Mouse (Mus musculus): ENCODE data around the gene Olfr203. TPM values are rescaled to one million over a fixed set of nuclear protein-coding genes. Genes with fewer than 3 reads are reported as not detected.

Gene Olfr203
- polyA plus RNA-seq, 1 experiment from 2014 or later, result not detected

Other genes with a start within 250 kb of the Olfr203 start
- gene Olfr190, start 220.9 kb upstream of the Olfr203 start, polyA plus RNA-seq (2016; fragmentation: Nextera tagmentation; extraction: Ambion mirVana), result not detected in 2 replicates
- gene Olfr191, start 209.1 kb upstream of the Olfr203 start, polyA plus RNA-seq (2016; fragmentation: Nextera tagmentation; extraction: Ambion mirVana), result not detected in 2 replicates
- not detected in 2 replicates for gene Olfr193, start 187.0 kb upstream of the Olfr203 start, polyA plus RNA-seq (2016; fragmentation: Nextera tagmentation; extraction: Ambion mirVana)
- not detected in 2 replicates for gene Olfr194, start 177.8 kb upstream of the Olfr203 start, polyA plus RNA-seq (2016; fragmentation: Nextera tagmentation; extraction: Ambion mirVana)
- gene Olfr195, start 151.8 kb upstream of the Olfr203 start, polyA plus RNA-seq (2016; fragmentation: Nextera tagmentation; extraction: Ambion mirVana), result not detected in 2 replicates
- gene Olfr196, start 128.4 kb upstream of the Olfr203 start, polyA plus RNA-seq (2016; fragmentation: Nextera tagmentation; extraction: Ambion mirVana), result not detected in 2 replicates
- not detected in 2 replicates for gene Olfr198, start 95.3 kb upstream of the Olfr203 start, polyA plus RNA-seq (2016; fragmentation: Nextera tagmentation; extraction: Ambion mirVana)
- gene Olfr199, start 79.1 kb upstream of the Olfr203 start, polyA plus RNA-seq (2016; fragmentation: Nextera tagmentation; extraction: Ambion mirVana), result not detected in 2 replicates
- gene Olfr201, start 26.2 kb upstream of the Olfr203 start, polyA plus RNA-seq (2016; fragmentation: Nextera tagmentation; extraction: Ambion mirVana), result not detected in 2 replicates
- not detected in 2 replicates for gene Olfr202, start 12.1 kb upstream of the Olfr203 start, polyA plus RNA-seq (2016; fragmentation: Nextera tagmentation; extraction: Ambion mirVana)
- gene Olfr204, start 19.4 kb downstream of the Olfr203 start, polyA plus RNA-seq (2016; fragmentation: Nextera tagmentation; extraction: Ambion mirVana), result not detected in 2 replicates
- not detected in 2 replicates for gene Olfr205, start 32.3 kb downstream of the Olfr203 start, polyA plus RNA-seq (2016; fragmentation: Nextera tagmentation; extraction: Ambion mirVana)
- gene Olfr206, start 50.4 kb downstream of the Olfr203 start, polyA plus RNA-seq (2016; fragmentation: Nextera tagmentation; extraction: Ambion mirVana), result not detected in 2 replicates
- not detected in 2 replicates for gene Olfr209, start 65.1 kb downstream of the Olfr203 start, polyA plus RNA-seq (2016; fragmentation: Nextera tagmentation; extraction: Ambion mirVana)
- gene Gabrr3, start 108.5 kb downstream of the Olfr203 start, polyA plus RNA-seq (2016; fragmentation: Nextera tagmentation; extraction: Ambion mirVana), result 0.04 TPM in 1 of 2 replicates, not detected in the other
- 23.7 and 24.3 TPM in 2 replicates for gene Riox2, start 172.9 kb downstream of the Olfr203 start, polyA plus RNA-seq (2016; fragmentation: Nextera tagmentation; extraction: Ambion mirVana)